Mouse (Mus musculus) inflammation-experienced regulatory T-cells, adult 6 months (primary cell): ENCODE data around the gene Thtpa. TPM values are rescaled to one million over a fixed set of nuclear protein-coding genes. Genes with fewer than 3 reads are reported as not detected.

ENCODE experiments used
- ATAC-seq: one replicate; pipeline ENCODE4 v1.8.0; 2017
- polyA plus RNA-seq, 3 experiments: library from polyadenylated mRNA; unstranded; fragments of 100-300 nt; shearing (Covaris generic); gene quantifications; one replicate each; pipeline ENCODE4 v1.2.1; 2017

Gene Thtpa
- polyA plus RNA-seq, 3 experiments from 2014 or later, result 7.8 to 12.1 (median 9.3) TPM

GRCm38 (mm10) chr14:55148363-55148915, 53.9 kb downstream of the Thtpa start:
- no peak for ATAC-seq

Other genes with a start within 250 kb of the Thtpa start
- 1 to 10 TPM; 2.1 to 8.4 (median 7.9) TPM for gene Homez, start 223.8 kb upstream of the Thtpa start, polyA plus RNA-seq
- 1 to 10 TPM in 2 of 3 experiments, not detected in 1; 2.4 to 4.1 TPM for gene Ppp1r3e, start 217.2 kb upstream of the Thtpa start, polyA plus RNA-seq
- gene Bcl2l2, start 211.4 kb upstream of the Thtpa start, polyA plus RNA-seq, result 1 to 10 TPM; 1.3 to 2.1 (median 1.7) TPM
- gene Gm20521, start 211.3 kb upstream of the Thtpa start, polyA plus RNA-seq, result 1 to 10 TPM in 1 of 3 experiments, not detected in 2; 1.6 TPM
- 10 to 100 TPM; 18.6 to 36.8 (median 22.6) TPM for gene Pabpn1, start 202.3 kb upstream of the Thtpa start, polyA plus RNA-seq
- gene Slc22a17, start 181.7 kb upstream of the Thtpa start, polyA plus RNA-seq, result 1 to 10 TPM in 2 of 3 experiments, under 1 TPM in 1; 0.25 to 1.6 (median 1.4) TPM
- gene Efs, start 168.7 kb upstream of the Thtpa start, polyA plus RNA-seq, result not detected
- gene Il25, start 162.1 kb upstream of the Thtpa start, polyA plus RNA-seq, result not detected
- gene Cmtm5, start 158.5 kb upstream of the Thtpa start, polyA plus RNA-seq, result not detected
- not detected for gene Myh6, start 127.9 kb upstream of the Thtpa start, polyA plus RNA-seq
- gene Gm17428, start 117.9 kb upstream of the Thtpa start, polyA plus RNA-seq, result not detected
- not detected for gene Myh7, start 100.2 kb upstream of the Thtpa start, polyA plus RNA-seq
- gene Ngdn, start 79.3 kb upstream of the Thtpa start, polyA plus RNA-seq, result 100 to 1,000 TPM; 177 to 182 (median 181) TPM
- gene Zfhx2, start 2.5 kb upstream of the Thtpa start, polyA plus RNA-seq, result 1 to 10 TPM; 4.1 to 4.9 (median 4.2) TPM
- gene Ap1g2, start 11.8 kb downstream of the Thtpa start, polyA plus RNA-seq, result 100 to 1,000 TPM; 103 to 111 (median 110) TPM
- not detected for gene Jph4, start 22.2 kb downstream of the Thtpa start, polyA plus RNA-seq
- not detected for gene Dhrs2, start 127.2 kb downstream of the Thtpa start, polyA plus RNA-seq